Mouse (Mus musculus) cerebellum, adult 2 months (tissue): ENCODE results near the gene Bckdhb.
"Not testable (repeated sequence)": the region's sequence is repeated elsewhere in the genome, so short reads cannot be mapped to it uniquely, and the experiment has no call there.

Source experiments
- CTCF ChIP-seq: fragments of 200-500 bp; IDR thresholded peaks from 2 replicates; pipeline ENCODE4 v1.5.1; 2011; ENCODE audit warnings: low read depth, mild to moderate bottlenecking, control low read depth, low read length, moderate library complexity, borderline replicate concordance; ENCODE audit not compliant: insufficient read depth
- POLR2A ChIP-seq: fragments of 200-500 bp; IDR thresholded peaks from 2 replicates; pipeline ENCODE4 v1.6.1; 2011; ENCODE audit warnings: low read length, control low read depth, borderline replicate concordance; ENCODE audit not compliant: insufficient read depth

- not testable (repeated sequence) for TF ChIP-seq CTCF, POLR2A
Observed at GRCm38 (mm10) chr9:83939501-83939900, 14.6 kb downstream of the Bckdhb start.
